Mouse (Mus musculus) layer of hippocampus, adult 2 months (tissue): ENCODE data around the gene Slc6a8. TPM values are rescaled to one million over a fixed set of nuclear protein-coding genes. Genes with fewer than 3 reads are reported as not detected.

Experiments used
- DNase-seq, 2 experiments: peaks; one replicate each; pipeline ENCODE4 v3.0.0; 2022; ENCODE audit warnings: low spot score in 2 of 2
- H3K27ac ChIP-seq: fragments of 200-600 bp; 2 replicates; pipeline ENCODE4 v1.8.1; 2022
- H3K4me3 ChIP-seq: fragments of 200-600 bp; 2 replicates; pipeline ENCODE4 v1.8.1; 2022; ENCODE audit warnings: mild to moderate bottlenecking
- CTCF ChIP-seq: fragments of 200-600 bp; conservative IDR thresholded peaks from 2 replicates; pipeline ENCODE4 v1.8.1; 2022; ENCODE audit warnings: antibody characterized with exemption, mild to moderate bottlenecking, moderate library complexity
- long read RNA-seq, 2 experiments: library from polyadenylated mRNA; stranded (forward); transcript quantifications; one replicate each; pipeline ENCODE4 v2.0.0; 2021; ENCODE audit warnings: borderline mapping rate in 2 of 2
- total RNA-seq, 2 experiments: library from RNA; stranded (reverse); gene quantifications; 2 replicates each; pipeline ENCODE4 v1.2.3; 2021

The Slc6a8 gene
- total RNA-seq = 10 to 100 TPM; 95.0 to 95.5 TPM
- long read RNA-seq, experiment 1, transcript Slc6a8-203 (13 exons, 3,314 nt) = major isoform, 6 of 13 reads
- long read RNA-seq, experiment 1, partial matches to known transcripts = 1 of 13 reads
- long read RNA-seq, experiment 1, other reads (novel, unspliced or antisense) = 6 of 13 reads
- long read RNA-seq, experiment 2, transcript Slc6a8-203 (13 exons, 3,314 nt) = major isoform, 6 of 17 reads
- long read RNA-seq, experiment 2, partial matches to known transcripts = 9 of 17 reads
- long read RNA-seq, experiment 2, other reads (novel, unspliced or antisense) = 0 of 17 reads

- H3K27ac ChIP-seq = peak within 1 kb of the TSS; percentile 94
- DNase-seq = peak; percentile 47 to 51
- TF ChIP-seq CTCF = no peak
- H3K4me3 ChIP-seq = peak within 1 kb of the TSS; percentile 69
Measured at GRCm38 (mm10) chrX:73672879-73673618, at the start of gene Slc6a8. TSS of gene Slc6a8 (plus strand) at chrX:73673150.

- no peak for TF ChIP-seq CTCF
- Histone ChIP-seq H3K27ac (no peak overlapping the region), H3K4me3 (no peak overlapping the region)
- no peak for DNase-seq
Measured at GRCm38 (mm10) chrX:73626981-73627380, 46.0 kb upstream of the Slc6a8 start.

- no peak for DNase-seq
- Histone ChIP-seq H3K4me3 (0 out of 2 replicates have a peak overlapping the region, but pooled peaks have one; percentile 17), H3K27ac (no peak overlapping the region)
- no peak for TF ChIP-seq CTCF
Measured at GRCm38 (mm10) chrX:73635425-73635824, 37.5 kb upstream of the Slc6a8 start.

- no peak overlapping the region for H3K27ac ChIP-seq
- no peak for TF ChIP-seq CTCF
- no peak for DNase-seq
Measured at GRCm38 (mm10) chrX:73637415-73637814, 35.5 kb upstream of the Slc6a8 start.

GRCm38 (mm10) chrX:73639255-73639675 is 33.7 kb upstream of the Slc6a8 start, which contains the start of gene Dusp9:
TSS of gene Dusp9 (plus strand) at chrX:73639419.
- Histone ChIP-seq H3K27ac (no peak within 1 kb of the TSS), H3K4me3 (peak within 1 kb of the TSS; percentile 23; the same call in 1 of the 2 replicates)
- DNase-seq = no peak
- TF ChIP-seq CTCF = no peak

More at GRCm38 (mm10) chrX:73637415-73637814, 35.5 kb upstream of the Slc6a8 start:
- peak overlapping the region; percentile 29 for H3K4me3 ChIP-seq

GRCm38 (mm10) chrX:73639901-73640469 is 33.0 kb upstream of the Slc6a8 start:
- no peak for TF ChIP-seq CTCF
- H3K27ac ChIP-seq = no peak overlapping the region
- DNase-seq = no peak
- H3K4me3 ChIP-seq = no peak overlapping the region; the same call in 1 of the 2 replicates

- TF ChIP-seq CTCF = no peak
- Histone ChIP-seq H3K27ac (no peak overlapping the region), H3K4me3 (no peak overlapping the region)
- no peak for DNase-seq
Measured at GRCm38 (mm10) chrX:73645121-73645520, 27.8 kb upstream of the Slc6a8 start.

GRCm38 (mm10) chrX:73650869-73651268 is 22.1 kb upstream of the Slc6a8 start:
- TF ChIP-seq CTCF = no peak
- Histone ChIP-seq H3K27ac (no peak overlapping the region), H3K4me3 (no peak overlapping the region)
- no peak for DNase-seq

GRCm38 (mm10) chrX:73653392-73653791 is 19.6 kb upstream of the Slc6a8 start:
- Histone ChIP-seq H3K4me3 (no peak overlapping the region), H3K27ac (no peak overlapping the region)
- no peak for TF ChIP-seq CTCF
- DNase-seq = no peak

GRCm38 (mm10) chrX:73654177-73654576 is 18.8 kb upstream of the Slc6a8 start:
- Histone ChIP-seq H3K27ac (no peak overlapping the region), H3K4me3 (no peak overlapping the region)
- peak in 1 of 2 experiments; percentile 47 for DNase-seq
- peak; percentile 92 for TF ChIP-seq CTCF

- peak; percentile 65 for TF ChIP-seq CTCF
- Histone ChIP-seq H3K27ac (no peak overlapping the region), H3K4me3 (no peak overlapping the region)
- no peak for DNase-seq
Measured at GRCm38 (mm10) chrX:73655529-73655928, 17.4 kb upstream of the Slc6a8 start.

GRCm38 (mm10) chrX:73658391-73658790 is 14.6 kb upstream of the Slc6a8 start:
- DNase-seq = no peak
- Histone ChIP-seq H3K27ac (peak overlapping the region; percentile 94), H3K4me3 (peak overlapping the region; percentile 56; the same call in 1 of the 2 replicates)
- no peak for TF ChIP-seq CTCF
